Mouse (Mus musculus) 3134 (cell line): ENCODE measurements around the gene Gm28635.

Source experiments
- DNase-seq: peaks from one replicate; pipeline ENCODE4 v3.0.0-alpha.2; 2011; ENCODE audit warnings: low spot score; ENCODE audit not compliant: insufficient read length; ENCODE audit errors: extremely low read depth

Gm28635 gene

GRCm38 (mm10) chr2:84677968-84678880 is at the start of gene Gm28635, which contains the start of gene Med19:
TSS of gene Gm28635 (minus strand) at chr2:84678041.
TSS of gene Med19 (plus strand) at chr2:84678402.
- DNase-seq = peak; percentile 85

GRCm38 (mm10) chr2:84727172-84727858 is 49.5 kb upstream of the Gm28635 start, which contains the start of gene Clp1:
TSS of gene Clp1 (minus strand) at chr2:84727350.
- DNase-seq = peak; percentile 95

- no peak for DNase-seq
These were observed 48.9 kb upstream of the Gm28635 start for GRCm38 (mm10) chr2:84726716-84727115.

GRCm38 (mm10) chr2:84725770-84726169 is 47.9 kb upstream of the Gm28635 start:
- DNase-seq = no peak

- DNase-seq = no peak
These were observed 46.0 kb upstream of the Gm28635 start for GRCm38 (mm10) chr2:84723856-84724255.

GRCm38 (mm10) chr2:84721182-84721581 is 43.3 kb upstream of the Gm28635 start:
- DNase-seq = no peak

- no peak for DNase-seq
These were observed 42.9 kb upstream of the Gm28635 start for GRCm38 (mm10) chr2:84720718-84721117.

- DNase-seq = no peak
These were observed 39.5 kb upstream of the Gm28635 start for GRCm38 (mm10) chr2:84717357-84717756.

- DNase-seq = peak; percentile 41
These were observed 38.8 kb upstream of the Gm28635 start for GRCm38 (mm10) chr2:84716423-84717355.

GRCm38 (mm10) chr2:84715562-84716361 is 37.9 kb upstream of the Gm28635 start:
- no peak for DNase-seq

- DNase-seq = peak; percentile 98
These were observed 37.1 kb upstream of the Gm28635 start, which contains the start of gene Zdhhc5 for GRCm38 (mm10) chr2:84714811-84715561. TSS of gene Zdhhc5 (minus strand) at chr2:84715180.

- no peak for DNase-seq
These were observed 36.6 kb upstream of the Gm28635 start for GRCm38 (mm10) chr2:84714422-84714810.

- no peak for DNase-seq
These were observed 34.1 kb upstream of the Gm28635 start for GRCm38 (mm10) chr2:84711898-84712297.

GRCm38 (mm10) chr2:84707523-84707922 is 29.7 kb upstream of the Gm28635 start:
- no peak for DNase-seq

- DNase-seq = no peak
These were observed 27.5 kb upstream of the Gm28635 start for GRCm38 (mm10) chr2:84705295-84705694.

- no peak for DNase-seq
These were observed 26.5 kb upstream of the Gm28635 start for GRCm38 (mm10) chr2:84704329-84704728.

GRCm38 (mm10) chr2:84703497-84703896 is 25.7 kb upstream of the Gm28635 start:
- no peak for DNase-seq

GRCm38 (mm10) chr2:84695007-84695695 is 17.3 kb upstream of the Gm28635 start:
- DNase-seq = no peak
